Mouse (Mus musculus) embryonic stem cell, embryonic (primary cell): ENCODE measurements around the gene Tnrc6b.
"Not testable (repeated sequence)": the region's sequence is repeated elsewhere in the genome, so short reads cannot be mapped to it uniquely, and the experiment has no call there.

ENCODE experiments used
- CTCF ChIA-PET, 4 experiments: fragments of 300-600 bp in 2 of 4; fragments of 350-600 bp in 2 of 4; sonication (Branson Sonifier 250); formaldehyde crosslinking; loops; one replicate each; lab custom pipeline; 2022; ENCODE audit warnings: inconsistent platforms in 2 of 4; lab: Charles Lee
- POLR2A ChIA-PET, 4 experiments: fragments of 300-600 bp in 2 of 4; fragments of 350-600 bp in 2 of 4; sonication (Branson Sonifier 250); formaldehyde crosslinking; loops; one replicate each; lab custom pipeline; 2022; ENCODE audit warnings: antibody characterized with exemption in 4 of 4, inconsistent platforms in 1 of 4; lab: Charles Lee

The Tnrc6b gene

GRCm38 (mm10) chr15:80716631-80717135, 5.6 kb downstream of the Tnrc6b start:
- CTCF ChIA-PET = no interaction called here
- POLR2A ChIA-PET = interaction anchor here in 3 of 4 experiments (0.6 to 1.5 kb wide), 4 partner anchors 14 to 504 kb away, joined by 3 to 4 read pairs (median 3); no protein-coding TSS in a partner anchor

GRCm38 (mm10) chr15:80717431-80717830, 6.3 kb downstream of the Tnrc6b start:
- POLR2A ChIA-PET = interaction anchor here in 2 of 4 experiments (1.0 to 1.5 kb wide), 3 partner anchors 13 to 503 kb away, joined by 3 to 4 read pairs (median 3); no protein-coding TSS in a partner anchor
- CTCF ChIA-PET = no interaction called here

- ChIA-PET POLR2A (interaction anchor here in 3 of 4 experiments (0.7 to 5.0 kb wide), 7 partner anchors 8 to 465 kb away, joined by 3 to 30 read pairs (median 3); partner anchors contain the start of genes Tnrc6b (in 3 of the 3) and Atf4 (in 1 of the 3)), CTCF (interaction anchor here in 2 of 4 experiments (0.5 to 1.2 kb wide), 3 partner anchors 16 to 1497 kb away, joined by 3 to 4 read pairs (median 3); no protein-coding TSS in a partner anchor)
Observed at GRCm38 (mm10) chr15:80720249-80720648, 9.1 kb downstream of the Tnrc6b start.

GRCm38 (mm10) chr15:80721861-80722260, 10.7 kb downstream of the Tnrc6b start:
- ChIA-PET CTCF (no interaction called here), POLR2A (interaction anchor here in 2 of 4 experiments (0.6 to 5.0 kb wide), 3 partner anchors 10 to 529 kb away, joined by 4 to 30 read pairs (median 13); partner anchors contain the start of gene Tnrc6b (in 2 of the 2))

- CTCF ChIA-PET = no interaction called here
- POLR2A ChIA-PET = interaction anchor here in 2 of 4 experiments (0.6 to 5.0 kb wide), 4 partner anchors 11 to 419 kb away, joined by 3 to 30 read pairs (median 8); partner anchors contain the start of gene Tnrc6b (in 2 of the 2)
Observed at GRCm38 (mm10) chr15:80722366-80722765, 11.3 kb downstream of the Tnrc6b start.

GRCm38 (mm10) chr15:80729477-80729876, 18.4 kb downstream of the Tnrc6b start:
- ChIA-PET CTCF (interaction anchor here in 2 of 4 experiments (0.6 to 0.9 kb wide), 2 partner anchors 95 to 143 kb away, joined by 3 read pairs; no protein-coding TSS in a partner anchor), POLR2A (interaction anchor here (0.5 to 3.7 kb wide), 16 partner anchors 9 to 491 kb away, joined by 3 to 27 read pairs (median 3); partner anchors contain the start of genes Atf4 (in 2 of the 4) and Tnrc6b (in 2 of the 4))

- ChIA-PET CTCF (no interaction called here), POLR2A (interaction anchor here in 3 of 4 experiments (0.6 to 2.1 kb wide), 9 partner anchors 8 to 579 kb away, joined by 3 to 10 read pairs (median 3); partner anchors contain the start of gene Tnrc6b (in 2 of the 3))
Observed at GRCm38 (mm10) chr15:80731043-80731442, 19.9 kb downstream of the Tnrc6b start.

- POLR2A ChIA-PET = interaction anchor here in 3 of 4 experiments (0.6 to 2.1 kb wide), 8 partner anchors 12 to 520 kb away, joined by 3 to 10 read pairs (median 4); partner anchors contain the start of gene Tnrc6b (in 2 of the 3)
Observed at GRCm38 (mm10) chr15:80731511-80731910, 20.4 kb downstream of the Tnrc6b start.

GRCm38 (mm10) chr15:80732266-80733030, 21.3 kb downstream of the Tnrc6b start:
- POLR2A ChIA-PET = interaction anchor here in 3 of 4 experiments (1.0 to 2.1 kb wide), 3 partner anchors 22 kb away, joined by 3 to 10 read pairs (median 10); partner anchors contain the start of gene Tnrc6b (in 2 of the 3)
- CTCF ChIA-PET = interaction anchor here in 1 of 4 experiments (0.6 kb wide), 1 partner anchor 592 kb away, joined by 3 read pairs; no protein-coding TSS in a partner anchor

More at GRCm38 (mm10) chr15:80731511-80731910, 20.4 kb downstream of the Tnrc6b start:
- CTCF ChIA-PET = no interaction called here

- CTCF ChIA-PET = interaction anchor here in 1 of 4 experiments (0.7 kb wide), 1 partner anchor 11 kb away, joined by 3 read pairs; no protein-coding TSS in a partner anchor
- POLR2A ChIA-PET = interaction anchor here in 1 of 4 experiments (2.0 kb wide), 1 partner anchor 24 kb away, joined by 6 read pairs; the partner anchor contains the start of gene Tnrc6b
Observed at GRCm38 (mm10) chr15:80735300-80735699, 24.2 kb downstream of the Tnrc6b start.

GRCm38 (mm10) chr15:80735708-80736107, 24.6 kb downstream of the Tnrc6b start:
- CTCF ChIA-PET = interaction anchor here in 1 of 4 experiments (0.7 kb wide), 1 partner anchor 12 kb away, joined by 3 read pairs; no protein-coding TSS in a partner anchor

GRCm38 (mm10) chr15:80736553-80736952, 25.4 kb downstream of the Tnrc6b start:
- POLR2A ChIA-PET = interaction anchor here in 2 of 4 experiments (0.8 to 1.3 kb wide), 4 partner anchors 17 to 26 kb away, joined by 3 to 4 read pairs (median 4); partner anchors contain the start of gene Tnrc6b (in 1 of the 2)
- CTCF ChIA-PET = interaction anchor here in 2 of 4 experiments (0.5 to 0.7 kb wide), 2 partner anchors 11 to 114 kb away, joined by 3 read pairs; no protein-coding TSS in a partner anchor

More at GRCm38 (mm10) chr15:80735708-80736107, 24.6 kb downstream of the Tnrc6b start:
- POLR2A ChIA-PET = not testable (repeated sequence)

GRCm38 (mm10) chr15:80738244-80738643, 27.1 kb downstream of the Tnrc6b start:
- CTCF ChIA-PET = interaction anchor here in 1 of 4 experiments (0.7 kb wide), 1 partner anchor 955 kb away, joined by 5 read pairs; no protein-coding TSS in a partner anchor
- POLR2A ChIA-PET = interaction anchor here in 2 of 4 experiments (0.6 to 1.0 kb wide), 4 partner anchors 11 to 283 kb away, joined by 3 to 5 read pairs (median 3); partner anchors contain the start of gene Tnrc6b (in 1 of the 2)

- ChIA-PET POLR2A (interaction anchor here in 2 of 4 experiments (0.6 to 1.4 kb wide), 4 partner anchors 26 to 446 kb away, joined by 4 to 9 read pairs (median 4); partner anchors contain the start of gene Tnrc6b (in 1 of the 2)), CTCF (no interaction called here)
Observed at GRCm38 (mm10) chr15:80739972-80740371, 28.9 kb downstream of the Tnrc6b start.

- POLR2A ChIA-PET = interaction anchor here in 2 of 4 experiments (0.5 to 1.0 kb wide), 2 partner anchors 31 kb away, joined by 3 to 4 read pairs; partner anchors contain the start of gene Tnrc6b (in 2 of the 2)
- CTCF ChIA-PET = no interaction called here
Observed at GRCm38 (mm10) chr15:80741836-80742235, 30.7 kb downstream of the Tnrc6b start.

- POLR2A ChIA-PET = interaction anchor here in 2 of 4 experiments (0.8 to 1.8 kb wide), 5 partner anchors 12 to 32 kb away, joined by 3 to 7 read pairs (median 5); partner anchors contain the start of gene Tnrc6b (in 2 of the 2)
- CTCF ChIA-PET = no interaction called here
Observed at GRCm38 (mm10) chr15:80742991-80743474, 31.9 kb downstream of the Tnrc6b start.

- CTCF ChIA-PET = no interaction called here
Observed at GRCm38 (mm10) chr15:80743606-80744005, 32.5 kb downstream of the Tnrc6b start.

More at GRCm38 (mm10) chr15:80743606-80744005, 32.5 kb downstream of the Tnrc6b start:
- POLR2A ChIA-PET = interaction anchor here in 2 of 4 experiments (0.8 to 1.8 kb wide), 5 partner anchors 13 to 39 kb away, joined by 3 to 7 read pairs (median 5); partner anchors contain the start of gene Tnrc6b (in 1 of the 2)
